Mouse (Mus musculus) liver, postnatal 0 days (tissue): Measurements from ENCODE around the gene Gm47996. TPM values are rescaled to one million over a fixed set of nuclear protein-coding genes. Genes with fewer than 3 reads are reported as not detected.

Experiments
- ATAC-seq: fragments of 200-750 bp; cut with Nextera tagmentation; 2 replicates; pipeline ENCODE4 v1.8.0; 2017; ENCODE audit warnings: mild to moderate bottlenecking, moderate library complexity
- DNase-seq: peaks from one replicate; pipeline ENCODE4 v3.0.0-alpha.2; 2016
- H3K27ac ChIP-seq: fragments of 300-500 bp; sonication (generic); 2 replicates; pipeline ENCODE4 v1.5.1; 2014; ENCODE audit warnings: antibody characterized with exemption, moderate library complexity, mild to moderate bottlenecking, low read depth
- H3K27me3 ChIP-seq: fragments of 300-500 bp; sonication (generic); 2 replicates; pipeline ENCODE4 v1.6.1; 2014; ENCODE audit warnings: low read length, control low read depth, mixed read lengths; ENCODE audit not compliant: insufficient read depth
- H3K36me3 ChIP-seq: fragments of 300-500 bp; sonication (generic); replicated peaks from 2 replicates; pipeline ENCODE4 v1.6.1; 2014; ENCODE audit warnings: mild to moderate bottlenecking, control low read depth, low read length, moderate library complexity, mixed read lengths; ENCODE audit not compliant: insufficient read depth
- H3K4me1 ChIP-seq: fragments of 300-500 bp; sonication (generic); 2 replicates; pipeline ENCODE4 v1.6.1; 2014; ENCODE audit warnings: antibody characterized with exemption, mild to moderate bottlenecking, control low read depth; ENCODE audit not compliant: insufficient read depth
- H3K4me2 ChIP-seq: fragments of 300-500 bp; sonication (generic); 2 replicates; pipeline ENCODE4 v1.6.1; 2014; ENCODE audit warnings: low read depth, mild to moderate bottlenecking, low read length, moderate library complexity, mixed read lengths
- H3K4me3 ChIP-seq: fragments of 300-500 bp; sonication (generic); 2 replicates; pipeline ENCODE4 v1.5.1; 2014; ENCODE audit warnings: low read depth, low read length
- H3K9ac ChIP-seq: fragments of 300-500 bp; sonication (generic); replicated peaks from 2 replicates; pipeline ENCODE4 v1.6.1; 2014; ENCODE audit warnings: mild to moderate bottlenecking, moderate library complexity
- H3K9me3 ChIP-seq: fragments of 300-500 bp; sonication (generic); 2 replicates; pipeline ENCODE4 v1.6.1; 2016; ENCODE audit warnings: mild to moderate bottlenecking, control low read depth, low read length, mixed read lengths
- CTCF ChIP-seq: sonication (generic); IDR thresholded peaks from 2 replicates; pipeline ENCODE4 v1.5.1; 2016; ENCODE audit warnings: antibody characterized with exemption, low read depth
- EP300 ChIP-seq: IDR thresholded peaks from 2 replicates; pipeline ENCODE4 v1.6.1; 2016; ENCODE audit warnings: antibody characterized with exemption, low read depth, mild to moderate bottlenecking
- WGBS: fragments of 180-500 bp; shearing (Covaris S2); extraction: QIAGEN DNeasy Blood & Tissue Kit; methylation state at CpG from one replicate; pipeline ENCODE4 v1.1.7; 2014; ENCODE audit not compliant: insufficient replicate concordance; 5-methylcytosine and 5-hydroxymethylcytosine counted together
- polyA plus RNA-seq: library from polyadenylated mRNA; unstranded; fragments of >200 nt; fragmentation: Nextera tagmentation; extraction: Ambion mirVana; gene quantifications from 2 replicates; pipeline ENCODE4 v1.2.1, GENCODE M21; 2015

Gene Gm47996
- polyA plus RNA-seq, 1 experiment from 2014 or later = 0.12 TPM

- Histone ChIP-seq H3K4me3 (no peak overlapping the region), H3K4me1 (no peaks in the 10 kb centered on the region), H3K9ac (no peak overlapping the region), H3K27ac (no peak overlapping the region), H3K9me3 (no peaks in the 10 kb centered on the region), H3K36me3 (no peaks in the 10 kb centered on the region), H3K4me2 (no peak overlapping the region), H3K27me3 (no peaks in the 10 kb centered on the region)
- TF ChIP-seq EP300 = no peak
- no peak for TF ChIP-seq CTCF
- DNase-seq (no peak), ATAC-seq (no peak)
- WGBS = 72% methylated on average over 3 of the region's 3 CpGs
Measured at GRCm38 (mm10) chr1:151233756-151234155, 23.8 kb downstream of the Gm47996 start.

DNA sequence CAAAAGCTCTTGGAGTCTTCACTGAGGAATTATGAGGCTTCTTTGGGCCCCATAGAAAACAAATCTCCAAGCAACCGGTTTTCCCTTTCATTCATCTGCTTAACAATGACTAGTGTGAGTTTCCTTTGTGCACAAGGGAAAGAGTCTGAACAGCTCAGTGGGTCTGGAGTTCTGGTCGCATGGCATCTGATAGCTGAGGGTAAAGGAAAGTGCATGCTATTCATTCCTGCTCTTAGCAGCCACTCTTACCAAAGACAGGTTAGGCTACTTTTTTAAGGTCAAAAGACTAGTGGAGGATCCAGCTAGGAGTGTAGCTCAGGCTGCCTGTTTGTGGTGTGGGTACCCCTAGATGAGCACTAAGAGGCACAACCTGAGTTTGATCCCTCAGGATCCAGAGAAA lies 25.6 kb downstream of the Gm47996 start:
- no peak for ATAC-seq
- 63% methylated on average over 2 of the region's 2 CpGs for WGBS
- no peaks in the 10 kb centered on the region for H3K27me3 ChIP-seq
- no peaks in the 10 kb centered on the region for H3K36me3 ChIP-seq
- TF ChIP-seq CTCF (no peak), EP300 (no peak)
- no peaks in the 10 kb centered on the region for H3K9me3 ChIP-seq
- H3K9ac ChIP-seq = no peak overlapping the region
- H3K4me3 ChIP-seq = no peak overlapping the region
- no peak overlapping the region for H3K4me2 ChIP-seq
- no peaks in the 10 kb centered on the region for H3K4me1 ChIP-seq
- no peak for DNase-seq
- no peak overlapping the region for H3K27ac ChIP-seq

GRCm38 (mm10) chr1:151236141-151236930 lies 26.4 kb downstream of the Gm47996 start:
- Histone ChIP-seq H3K36me3 (no peaks in the 10 kb centered on the region), H3K9me3 (no peaks in the 10 kb centered on the region), H3K4me1 (no peaks in the 10 kb centered on the region), H3K4me3 (no peak overlapping the region), H3K27ac (no peak overlapping the region), H3K27me3 (no peaks in the 10 kb centered on the region), H3K4me2 (no peak overlapping the region), H3K9ac (no peak overlapping the region)
- 61% methylated on average over 13 of the region's 13 CpGs for WGBS
- DNase-seq (no peak), ATAC-seq (no peak)
- TF ChIP-seq EP300 = no peak
- TF ChIP-seq CTCF = no peak

GRCm38 (mm10) chr1:151237780-151238179 lies 27.8 kb downstream of the Gm47996 start:
- 78% methylated on average over 3 of the region's 3 CpGs for WGBS
- DNase-seq (no peak), ATAC-seq (no peak)
- no peaks in the 10 kb centered on the region for H3K4me1 ChIP-seq
- H3K27me3 ChIP-seq = no peaks in the 10 kb centered on the region
- no peak overlapping the region for H3K9ac ChIP-seq
- TF ChIP-seq CTCF = no peak
- no peak for TF ChIP-seq EP300
- no peak overlapping the region for H3K4me3 ChIP-seq
- no peaks in the 10 kb centered on the region for H3K9me3 ChIP-seq
- H3K36me3 ChIP-seq = no peaks in the 10 kb centered on the region
- H3K4me2 ChIP-seq = no peak overlapping the region
- no peak overlapping the region for H3K27ac ChIP-seq

- H3K4me2 ChIP-seq = no peak overlapping the region
- no peak for DNase-seq
- TF ChIP-seq CTCF (no peak), EP300 (no peak)
- peaks cover 16% of the 10 kb centered on the region; the same call in 1 of the 2 replicates for H3K4me1 ChIP-seq
- no peak overlapping the region for H3K4me3 ChIP-seq
- H3K9ac ChIP-seq = no peak overlapping the region
- ATAC-seq = no peak
- H3K36me3 ChIP-seq = no peaks in the 10 kb centered on the region
- WGBS = 68% methylated on average over 4 of the region's 4 CpGs
- no peak overlapping the region for H3K27ac ChIP-seq
- no peaks in the 10 kb centered on the region for H3K9me3 ChIP-seq
- no peaks in the 10 kb centered on the region for H3K27me3 ChIP-seq
Measured at GRCm38 (mm10) chr1:151243332-151243731, 33.4 kb downstream of the Gm47996 start.

GRCm38 (mm10) chr1:151244013-151244412 lies 34.1 kb downstream of the Gm47996 start:
- Histone ChIP-seq H3K4me2 (no peak overlapping the region), H3K27ac (no peak overlapping the region), H3K9me3 (no peaks in the 10 kb centered on the region), H3K27me3 (no peaks in the 10 kb centered on the region), H3K36me3 (no peaks in the 10 kb centered on the region), H3K4me3 (no peak overlapping the region), H3K9ac (no peak overlapping the region), H3K4me1 (peaks cover 16% of the 10 kb centered on the region; the same call in 1 of the 2 replicates)
- ATAC-seq (peak; percentile 40; the same call in 1 of the 2 replicates), DNase-seq (no peak)
- TF ChIP-seq CTCF (no peak), EP300 (no peak)
- WGBS = 73% methylated on average over 5 of the region's 5 CpGs
